Mouse (Mus musculus) E14TG2a.4 (cell line): ENCODE results near the gene Zfp968.
"Not testable (repeated sequence)": the region's sequence is repeated elsewhere in the genome, so short reads cannot be mapped to it uniquely, and the experiment has no call there.

Experiments
- H3K27me3 ChIP-seq: 2 replicates; pipeline ENCODE4 v1.6.1; 2014; ENCODE audit warnings: low read length, control low read depth; ENCODE audit not compliant: insufficient read depth
- H3K36me3 ChIP-seq: 2 replicates; pipeline ENCODE4 v1.6.1; 2014; ENCODE audit warnings: low read length, control low read depth; ENCODE audit not compliant: insufficient read depth
- H3K4me1 ChIP-seq: replicated peaks from 2 replicates; pipeline ENCODE4 v1.6.1; 2014; ENCODE audit warnings: low read depth, low read length, control low read depth
- H3K4me3 ChIP-seq: replicated peaks from 2 replicates; pipeline ENCODE4 v1.5.1; 2014; ENCODE audit warnings: mild to moderate bottlenecking, low read length
- H3K9me3 ChIP-seq: 2 replicates; pipeline ENCODE4 v1.6.1; 2014; ENCODE audit warnings: low read length, control low read depth

Zfp968 gene

DNA sequence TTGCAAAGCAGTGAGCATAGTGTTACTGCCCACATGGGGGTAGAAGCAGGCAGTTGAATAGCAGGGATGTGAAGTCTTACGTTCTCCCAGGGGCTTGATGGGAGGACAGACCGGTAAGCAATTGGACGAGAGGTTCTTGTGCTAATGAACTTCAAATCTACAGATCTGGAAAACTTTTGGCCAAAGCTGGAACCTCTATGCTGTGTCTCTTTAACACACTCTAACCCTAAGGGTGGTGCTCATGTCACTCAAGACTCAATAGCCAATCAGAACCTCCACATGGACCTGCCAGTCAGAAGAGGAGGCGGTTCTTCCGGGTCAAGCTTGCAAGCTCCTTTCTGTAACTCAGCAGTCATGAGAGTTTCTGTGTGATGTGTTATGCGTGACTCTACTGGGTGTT is at the start of gene Zfp968:
Gene Zfp968 (plus strand): TSS at position 301 of the 400 bp plus-strand sequence.
- not testable (repeated sequence) for H3K4me1 ChIP-seq, H3K9me3 ChIP-seq, H3K27me3 ChIP-seq, H3K36me3 ChIP-seq, H3K4me3 ChIP-seq

DNA sequence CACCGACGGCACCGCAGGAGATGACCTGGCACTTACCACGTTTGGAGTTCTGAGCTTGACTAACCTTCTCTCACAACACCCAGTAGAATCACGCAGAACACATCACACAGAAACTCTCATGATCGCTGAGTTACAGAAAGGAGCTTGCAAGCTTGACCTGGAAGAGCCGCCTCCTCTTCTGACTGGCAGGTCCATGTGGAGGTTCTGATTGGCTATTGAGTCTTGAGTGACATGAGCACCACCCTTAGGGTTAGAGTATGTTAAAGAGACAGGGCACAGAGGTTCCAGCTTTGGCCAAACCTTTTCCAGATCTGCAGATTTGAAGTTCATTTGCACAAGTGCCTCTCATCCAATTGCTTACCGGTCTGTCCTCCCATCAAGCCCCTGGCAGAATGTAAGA is 34.1 kb upstream of the Zfp968 start, which contains the start of gene Gm4631:
Gene Gm4631 (minus strand): TSS at position 101 of the 400 bp plus-strand sequence.
- H3K9me3 ChIP-seq, H3K4me1 ChIP-seq, H3K27me3 ChIP-seq, H3K36me3 ChIP-seq, H3K4me3 ChIP-seq: not testable (repeated sequence)
